Mouse (Mus musculus): ENCODE data around the gene Fig4. TPM values are rescaled to one million over a fixed set of nuclear protein-coding genes. Genes with fewer than 3 reads are reported as not detected.

The Fig4 gene
- polyA plus RNA-seq, 1 experiment = 7.8 TPM

DNA sequence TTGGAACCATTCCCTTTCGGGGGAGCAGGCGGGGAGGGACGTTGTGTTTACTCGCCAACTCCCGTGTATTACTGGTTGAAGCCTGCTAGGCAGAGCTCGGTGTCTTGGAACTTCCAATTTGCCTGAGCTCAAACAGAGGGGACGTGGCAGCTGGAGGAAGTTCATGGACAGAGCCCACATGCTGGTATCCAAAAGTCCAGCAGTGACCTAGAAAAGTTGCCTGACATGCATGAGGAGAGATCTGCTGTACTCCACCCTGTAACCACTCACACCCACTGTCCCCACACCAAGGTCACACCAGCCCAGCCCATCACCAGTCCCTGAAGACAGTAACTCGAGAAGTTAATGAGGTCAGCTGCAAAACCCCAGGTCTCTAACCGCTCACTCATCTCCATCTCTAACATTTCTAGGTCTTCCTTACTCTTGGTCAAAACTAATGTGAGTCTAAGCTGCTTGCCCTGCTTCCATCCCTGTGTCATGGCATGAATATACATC is 1.9 kb upstream of the Fig4 start:
- no peaks in the 10 kb centered on the region for H3K79me2 ChIP-seq (ENCODE audit: control insufficient read depth, insufficient read depth)
- H3K4me3 ChIP-seq (ENCODE audit: insufficient read depth, poor library complexity, severe bottlenecking) = no peak overlapping the region
- no peaks in the 10 kb centered on the region for H3K36me3 ChIP-seq (ENCODE audit: control insufficient read depth, insufficient read depth)
- no peak overlapping the region for H3ac ChIP-seq (ENCODE audit: control insufficient read depth, insufficient read length, low read depth)
- peaks cover 1% of the 10 kb centered on the region for H3K79me3 ChIP-seq (ENCODE audit: low read depth)
- TF ChIP-seq CEBPB (IDR thresholded peaks at IDR 0.05; ENCODE audit: low read depth) (no peak), MAX (IDR thresholded peaks at IDR 0.05) (no peak), FOSL1 (IDR thresholded peaks at IDR 0.05; ENCODE audit: insufficient read depth, low read length, poor library complexity, severe bottlenecking) (no peak), MYOD1 (IDR thresholded peaks at IDR 0.05; ENCODE audit: control insufficient read depth, insufficient read length, low read depth) (no peak), MYOG (IDR thresholded peaks at IDR 0.05; ENCODE audit: control insufficient read depth, extremely low read depth, insufficient read length) (no peak), CTCF (IDR thresholded peaks at IDR 0.05; ENCODE audit: control insufficient read depth, insufficient read depth, insufficient read length) (no peak), USF1 (IDR thresholded peaks at IDR 0.05; ENCODE audit: low read depth) (no peak)
- peaks cover 4% of the 10 kb centered on the region for H3K27me3 ChIP-seq (ENCODE audit: control insufficient read depth, insufficient read depth, insufficient read length)

DNA sequence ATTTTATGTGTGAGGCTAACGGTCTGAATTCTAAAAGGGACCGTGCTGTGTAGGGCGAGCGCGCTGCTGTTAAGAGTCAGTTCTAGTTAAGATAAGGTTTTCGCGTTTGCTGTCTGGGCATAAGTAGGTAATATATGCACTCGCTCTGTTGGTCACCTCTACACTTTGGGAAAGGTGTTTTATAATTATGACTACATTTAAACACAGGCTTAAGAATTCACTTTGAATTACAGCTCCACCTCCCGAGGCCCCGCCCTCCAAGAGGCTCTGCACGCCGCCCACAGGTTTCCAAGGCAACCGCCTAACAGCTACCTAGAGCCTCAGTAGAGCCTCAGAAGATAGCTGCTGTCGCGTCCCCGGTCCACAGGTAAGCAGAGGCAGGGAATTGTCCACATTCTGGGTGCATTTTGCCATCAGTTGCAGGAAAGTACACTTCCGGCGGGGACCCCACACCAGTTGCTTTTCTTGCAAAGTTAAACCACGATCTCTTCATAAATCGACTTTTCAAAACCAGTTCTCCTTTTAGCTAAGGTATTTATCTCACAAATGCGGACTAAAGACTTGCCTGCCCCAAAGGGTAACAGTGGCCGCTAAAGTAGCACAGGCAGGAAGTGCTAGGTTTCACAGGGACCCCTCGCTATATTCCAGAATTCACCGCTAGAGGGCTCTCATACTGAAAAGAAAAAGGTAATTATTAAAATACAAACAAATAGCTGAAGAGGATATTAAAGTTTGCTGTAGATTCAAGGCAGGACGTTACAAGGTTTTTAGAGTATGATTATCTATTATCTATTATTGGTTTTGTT is 782 bp upstream of the Fig4 start, which contains the start of gene Ak9:
Gene Ak9, plus strand, starts transcription at position 342 of the 806 bp plus-strand sequence.
- Histone ChIP-seq H3ac (ENCODE audit: control insufficient read depth, insufficient read length, low read depth) (peak within 1 kb of the TSS; percentile 87), H3K79me2 (ENCODE audit: control insufficient read depth, insufficient read depth) (peaks cover 6% of the 10 kb centered on the region), H3K36me3 (ENCODE audit: control insufficient read depth, insufficient read depth) (no peaks in the 10 kb centered on the region), H3K4me3 (ENCODE audit: insufficient read depth, poor library complexity, severe bottlenecking) (peak within 1 kb of the TSS; percentile 83), H3K79me3 (ENCODE audit: low read depth) (peaks cover 1% of the 10 kb centered on the region), H3K27me3 (ENCODE audit: control insufficient read depth, insufficient read depth, insufficient read length) (peaks cover 4% of the 10 kb centered on the region)
- TF ChIP-seq CEBPB (IDR thresholded peaks at IDR 0.05; ENCODE audit: low read depth) (no peak), MYOG (IDR thresholded peaks at IDR 0.05; ENCODE audit: control insufficient read depth, extremely low read depth, insufficient read length) (no peak), FOSL1 (IDR thresholded peaks at IDR 0.05; ENCODE audit: insufficient read depth, low read length, poor library complexity, severe bottlenecking) (no peak), MYOD1 (IDR thresholded peaks at IDR 0.05; ENCODE audit: control insufficient read depth, insufficient read length, low read depth) (no peak), CTCF (IDR thresholded peaks at IDR 0.05; ENCODE audit: control insufficient read depth, insufficient read depth, insufficient read length) (no peak), USF1 (IDR thresholded peaks at IDR 0.05; ENCODE audit: low read depth) (no peak), MAX (IDR thresholded peaks at IDR 0.05) (no peak)

DNA sequence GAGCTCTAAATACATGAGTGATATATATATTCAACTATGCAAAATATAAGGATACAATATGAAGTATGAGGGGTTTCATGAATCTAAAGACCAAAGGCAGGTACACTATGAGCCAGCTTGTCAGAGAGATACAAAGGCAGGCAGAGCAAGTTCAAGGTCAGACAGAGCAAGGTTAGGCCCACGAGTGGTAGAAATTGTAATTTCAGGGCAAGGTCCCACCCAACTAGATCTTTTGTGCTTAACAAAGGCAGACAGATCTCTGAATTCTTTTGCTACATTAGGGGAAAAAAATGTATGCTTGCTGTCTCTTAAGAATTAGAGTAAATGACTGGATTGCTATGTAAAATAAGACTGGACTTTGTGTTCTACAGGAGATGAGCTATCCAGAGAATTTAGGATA is 2.9 kb downstream of the Fig4 start:
- no peak overlapping the region for H3ac ChIP-seq (ENCODE audit: control insufficient read depth, insufficient read length, low read depth)
- H3K79me3 ChIP-seq (ENCODE audit: low read depth) = peaks cover 1% of the 10 kb centered on the region
- no peaks in the 10 kb centered on the region for H3K27me3 ChIP-seq (ENCODE audit: control insufficient read depth, insufficient read depth, insufficient read length)
- peaks cover 6% of the 10 kb centered on the region for H3K79me2 ChIP-seq (ENCODE audit: control insufficient read depth, insufficient read depth)
- TF ChIP-seq USF1 (IDR thresholded peaks at IDR 0.05; ENCODE audit: low read depth) (no peak), FOSL1 (IDR thresholded peaks at IDR 0.05; ENCODE audit: insufficient read depth, low read length, poor library complexity, severe bottlenecking) (no peak), MYOD1 (IDR thresholded peaks at IDR 0.05; ENCODE audit: control insufficient read depth, insufficient read length, low read depth) (no peak), CEBPB (IDR thresholded peaks at IDR 0.05; ENCODE audit: low read depth) (no peak), MAX (IDR thresholded peaks at IDR 0.05) (no peak), CTCF (IDR thresholded peaks at IDR 0.05; ENCODE audit: control insufficient read depth, insufficient read depth, insufficient read length) (no peak), MYOG (IDR thresholded peaks at IDR 0.05; ENCODE audit: control insufficient read depth, extremely low read depth, insufficient read length) (no peak)
- H3K36me3 ChIP-seq (ENCODE audit: control insufficient read depth, insufficient read depth) = no peaks in the 10 kb centered on the region
- H3K4me3 ChIP-seq (ENCODE audit: insufficient read depth, poor library complexity, severe bottlenecking) = no peak overlapping the region

DNA sequence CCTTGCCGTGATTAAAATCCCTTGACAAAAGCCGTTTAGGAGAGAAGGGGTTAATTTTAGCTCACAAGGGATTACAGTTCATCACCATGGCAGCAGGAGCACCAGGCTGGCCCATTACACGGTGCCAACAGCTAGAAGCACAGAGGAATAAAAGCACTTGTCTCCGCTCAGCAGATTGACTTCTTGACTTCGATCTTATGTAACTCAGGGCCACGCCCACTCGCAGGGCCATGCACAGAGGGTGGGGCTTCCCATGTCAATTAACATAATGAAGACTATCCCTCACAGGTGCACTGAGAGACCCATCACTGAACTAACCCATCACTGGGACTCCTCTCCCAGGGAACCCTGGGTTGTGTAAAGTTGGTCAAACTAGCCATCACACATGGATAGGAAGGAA is 7.9 kb downstream of the Fig4 start:
- no peaks in the 10 kb centered on the region for H3K36me3 ChIP-seq (ENCODE audit: control insufficient read depth, insufficient read depth)
- H3K79me3 ChIP-seq (ENCODE audit: low read depth) = peaks cover under 1% of the 10 kb centered on the region
- TF ChIP-seq MYOG (IDR thresholded peaks at IDR 0.05; ENCODE audit: control insufficient read depth, extremely low read depth, insufficient read length) (no peak), CTCF (IDR thresholded peaks at IDR 0.05; ENCODE audit: control insufficient read depth, insufficient read depth, insufficient read length) (no peak), MYOD1 (IDR thresholded peaks at IDR 0.05; ENCODE audit: control insufficient read depth, insufficient read length, low read depth) (no peak), MAX (IDR thresholded peaks at IDR 0.05) (no peak), USF1 (IDR thresholded peaks at IDR 0.05; ENCODE audit: low read depth) (no peak), FOSL1 (IDR thresholded peaks at IDR 0.05; ENCODE audit: insufficient read depth, low read length, poor library complexity, severe bottlenecking) (no peak), CEBPB (IDR thresholded peaks at IDR 0.05; ENCODE audit: low read depth) (no peak)
- no peaks in the 10 kb centered on the region for H3K27me3 ChIP-seq (ENCODE audit: control insufficient read depth, insufficient read depth, insufficient read length)
- peaks cover 6% of the 10 kb centered on the region for H3K79me2 ChIP-seq (ENCODE audit: control insufficient read depth, insufficient read depth)
- H3K4me3 ChIP-seq (ENCODE audit: insufficient read depth, poor library complexity, severe bottlenecking) = no peak overlapping the region
- H3ac ChIP-seq (ENCODE audit: control insufficient read depth, insufficient read length, low read depth) = no peak overlapping the region

DNA sequence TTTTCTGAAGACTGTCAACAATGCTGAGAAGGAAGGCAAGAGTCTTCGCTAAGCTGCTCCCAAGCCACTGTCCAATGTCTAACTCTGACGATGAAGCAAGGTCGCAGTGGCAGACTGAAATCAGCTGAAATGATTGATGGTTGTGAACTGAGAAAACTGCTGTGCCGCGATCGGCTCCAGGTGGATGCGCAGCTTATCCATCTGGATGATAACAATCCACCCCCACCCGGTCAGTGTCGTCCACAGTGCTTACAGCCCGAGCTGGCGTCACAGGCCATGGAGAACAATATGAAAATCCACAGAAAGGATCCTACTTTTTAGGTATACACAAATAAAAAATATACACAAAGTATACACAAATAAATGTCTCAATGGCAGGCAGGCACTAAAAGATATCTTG is 8.3 kb downstream of the Fig4 start:
- H3K79me3 ChIP-seq (ENCODE audit: low read depth) = no peaks in the 10 kb centered on the region
- no peak overlapping the region for H3ac ChIP-seq (ENCODE audit: control insufficient read depth, insufficient read length, low read depth)
- H3K4me3 ChIP-seq (ENCODE audit: insufficient read depth, poor library complexity, severe bottlenecking) = no peak overlapping the region
- peaks cover 6% of the 10 kb centered on the region for H3K79me2 ChIP-seq (ENCODE audit: control insufficient read depth, insufficient read depth)
- no peaks in the 10 kb centered on the region for H3K27me3 ChIP-seq (ENCODE audit: control insufficient read depth, insufficient read depth, insufficient read length)
- no peak for TF ChIP-seq CEBPB (IDR thresholded peaks at IDR 0.05; ENCODE audit: low read depth)
- no peak for TF ChIP-seq MAX (IDR thresholded peaks at IDR 0.05)
- no peak for TF ChIP-seq MYOD1 (IDR thresholded peaks at IDR 0.05; ENCODE audit: control insufficient read depth, insufficient read length, low read depth)
- TF ChIP-seq USF1 (IDR thresholded peaks at IDR 0.05; ENCODE audit: low read depth) = no peak
- no peak for TF ChIP-seq FOSL1 (IDR thresholded peaks at IDR 0.05; ENCODE audit: insufficient read depth, low read length, poor library complexity, severe bottlenecking)
- TF ChIP-seq CTCF (IDR thresholded peaks at IDR 0.05; ENCODE audit: control insufficient read depth, insufficient read depth, insufficient read length) = no peak
- TF ChIP-seq MYOG (IDR thresholded peaks at IDR 0.05; ENCODE audit: control insufficient read depth, extremely low read depth, insufficient read length) = no peak
- H3K36me3 ChIP-seq (ENCODE audit: control insufficient read depth, insufficient read depth) = no peaks in the 10 kb centered on the region

All from C2C12 (cell line).